Mouse (Mus musculus): ENCODE results near the gene Mtmr14.

GRCm38 (mm10) chr6:113251921-113252320, 14.3 kb downstream of the Mtmr14 start:
- TF ChIP-seq POLR2A (IDR thresholded peaks at IDR 0.05; ENCODE audit: insufficient read length, low read depth) (no peak), CEBPB (IDR thresholded peaks at IDR 0.05; ENCODE audit: insufficient read depth, poor library complexity, severe bottlenecking) (no peak), REST (IDR thresholded peaks at IDR 0.05; ENCODE audit: insufficient read depth, insufficient read length) (no peak), MYOG (IDR thresholded peaks at IDR 0.05; ENCODE audit: control insufficient read depth in 1 of 3, insufficient read depth in 1 of 3, insufficient read length in 2 of 3, low read depth in 2 of 3) (no peak), MYOD1 (IDR thresholded peaks at IDR 0.05; ENCODE audit: control insufficient read depth in 1 of 3, insufficient read length in 2 of 3, low read depth in 2 of 3) (no peak), TCF12 (IDR thresholded peaks at IDR 0.05; ENCODE audit: insufficient read depth, poor library complexity, severe bottlenecking) (no peak), SRF (IDR thresholded peaks at IDR 0.05; ENCODE audit: control insufficient read depth, insufficient read length, low read depth) (no peak), E2F4 (IDR thresholded peaks at IDR 0.05; ENCODE audit: insufficient read depth) (no peak), MAX (IDR thresholded peaks at IDR 0.05; ENCODE audit: low read depth) (no peak), TCF3 (IDR thresholded peaks at IDR 0.05; ENCODE audit: insufficient read length, low read depth) (no peak)
